Mouse (Mus musculus) spleen, adult 18-20 months (tissue): ENCODE measurements around the gene BC025920.
A peak's percentile ranks its signal among the peaks of the same experiment; 100 is the strongest.

Source experiments
- DNase-seq, 2 experiments: peaks; one replicate each; pipeline ENCODE4 v3.0.0; 2022; ENCODE audit warnings: mixed read lengths in 2 of 2

BC025920 gene

DNA sequence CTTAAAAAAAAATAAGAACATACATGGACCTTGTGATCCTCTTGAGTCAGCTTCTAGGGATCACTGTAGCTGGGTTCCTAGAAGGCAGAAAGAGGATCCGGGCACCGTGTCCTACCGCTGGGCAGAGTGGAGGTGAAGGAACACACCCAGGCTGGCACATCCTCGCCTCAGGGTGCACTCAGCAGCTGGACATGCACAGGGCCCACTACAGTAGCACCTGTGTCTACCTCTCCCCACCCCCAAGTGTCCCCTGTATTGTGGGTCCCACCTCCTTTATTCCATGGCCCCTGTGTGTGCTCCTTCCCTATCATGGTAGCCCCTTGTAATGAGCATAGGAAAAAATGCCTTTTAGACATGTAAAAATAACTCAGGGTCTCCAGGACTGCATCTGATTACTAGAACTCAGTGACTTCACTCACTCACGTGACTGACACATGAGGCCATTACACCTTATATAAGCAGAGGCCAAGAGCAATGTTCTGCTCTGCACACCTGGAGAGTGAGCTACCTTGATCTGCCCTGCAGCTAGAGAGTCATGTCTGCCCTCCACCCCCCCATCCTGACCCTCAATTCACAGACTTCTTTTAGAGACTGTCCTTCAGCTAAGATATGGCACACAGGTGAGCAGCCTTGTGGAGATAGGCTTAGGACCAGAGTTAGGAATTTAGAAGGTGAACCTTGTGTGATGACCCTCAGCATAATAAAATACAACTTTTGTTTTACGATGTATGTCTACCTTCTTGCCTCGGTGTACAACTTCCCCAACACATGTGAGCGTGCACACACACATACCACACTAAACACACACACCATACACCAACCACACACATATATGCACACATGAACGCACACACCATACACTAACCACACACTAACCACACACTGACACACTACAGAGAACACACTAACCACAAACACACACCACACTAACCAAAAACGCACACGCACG lies 1.8 kb upstream of the BC025920 start:
- no peak for DNase-seq

- DNase-seq = peak; percentile 67 to 81
Observed at GRCm38 (mm10) chr10:81604968-81605665, 953 bp upstream of the BC025920 start.

- no peak for DNase-seq
Observed at GRCm38 (mm10) chr10:81605666-81605973, 450 bp upstream of the BC025920 start.

DNA sequence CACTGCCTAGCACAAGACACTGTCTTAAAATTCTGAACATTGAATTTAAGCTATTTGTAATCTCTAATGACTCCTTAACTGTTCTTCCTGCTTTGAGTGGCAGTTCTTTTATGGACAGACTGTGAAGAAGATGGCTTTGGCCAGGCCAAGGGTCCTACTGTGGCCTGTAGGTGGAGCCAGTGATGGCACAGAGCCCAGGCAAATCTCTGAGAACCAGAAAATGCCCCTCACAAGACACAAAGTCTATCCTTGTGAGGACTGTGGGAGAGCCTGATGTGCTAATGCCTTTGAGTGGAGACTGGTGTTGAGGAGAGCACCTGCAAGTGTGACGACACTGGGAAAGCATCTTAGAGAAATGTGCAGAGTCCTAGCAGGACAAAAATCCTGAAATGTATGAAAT lies 2.2 kb downstream of the BC025920 start:
- DNase-seq = no peak

DNA sequence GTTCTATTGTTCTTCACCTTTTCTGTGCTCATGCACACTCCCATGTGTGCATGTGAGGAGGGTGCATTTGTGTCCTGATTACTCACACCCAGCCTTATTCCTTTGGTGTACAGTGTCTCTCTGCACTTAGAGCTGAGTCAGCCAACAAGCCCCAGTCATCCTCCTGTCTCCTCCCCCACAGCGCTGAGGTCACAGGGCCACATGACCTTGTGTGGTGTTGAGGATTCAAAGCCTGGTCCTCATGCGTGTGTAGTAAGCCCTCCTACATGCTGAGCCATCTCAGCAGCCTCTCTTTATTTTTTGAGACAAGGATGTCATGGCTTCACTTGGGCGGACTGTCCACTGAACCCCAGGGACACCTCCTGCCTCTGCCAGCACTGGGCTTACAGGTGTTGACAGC lies 6.7 kb downstream of the BC025920 start:
- DNase-seq = no peak

- DNase-seq = no peak
Observed at GRCm38 (mm10) chr10:81615486-81615885, 9.4 kb downstream of the BC025920 start.

DNA sequence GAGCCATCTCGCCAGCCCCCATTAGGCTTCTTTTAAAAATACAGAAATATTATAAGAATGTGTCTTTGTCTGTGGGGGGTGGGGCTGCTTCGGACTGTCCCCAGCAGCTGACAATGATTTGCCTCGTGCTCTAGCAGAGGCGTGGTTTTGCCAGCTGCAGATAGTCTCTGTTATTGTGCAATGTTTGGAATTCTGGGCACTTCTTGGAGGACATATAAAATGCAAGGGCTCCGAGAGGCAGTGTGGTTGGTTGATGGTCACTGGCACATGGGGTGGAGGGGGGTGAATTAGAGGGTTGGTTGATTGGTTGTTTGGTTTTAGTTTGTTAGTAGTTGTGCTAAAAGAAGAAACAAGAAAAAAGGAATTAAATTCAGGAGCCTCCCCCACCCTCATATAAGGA lies 13.9 kb downstream of the BC025920 start:
- no peak for DNase-seq

DNA sequence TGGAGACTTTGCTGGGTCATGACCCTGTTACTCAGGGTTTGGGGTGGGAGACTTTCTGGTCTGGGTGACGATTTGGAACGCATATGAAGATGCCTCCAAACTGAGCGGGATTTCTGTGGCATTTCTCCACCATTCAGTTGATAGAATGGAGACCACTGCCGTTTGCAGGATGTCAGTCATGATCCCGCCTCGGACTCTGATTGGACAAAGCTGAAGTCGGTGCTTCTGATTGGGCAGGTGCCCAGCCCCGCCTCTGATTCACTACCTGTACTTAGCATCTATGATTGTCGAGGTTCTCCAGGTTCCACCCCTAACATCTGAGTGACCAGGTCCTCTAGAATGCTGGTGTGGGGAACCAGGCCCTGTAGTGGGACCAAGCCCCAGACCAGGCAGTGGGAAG lies 14.7 kb downstream of the BC025920 start:
- DNase-seq = no peak

DNA sequence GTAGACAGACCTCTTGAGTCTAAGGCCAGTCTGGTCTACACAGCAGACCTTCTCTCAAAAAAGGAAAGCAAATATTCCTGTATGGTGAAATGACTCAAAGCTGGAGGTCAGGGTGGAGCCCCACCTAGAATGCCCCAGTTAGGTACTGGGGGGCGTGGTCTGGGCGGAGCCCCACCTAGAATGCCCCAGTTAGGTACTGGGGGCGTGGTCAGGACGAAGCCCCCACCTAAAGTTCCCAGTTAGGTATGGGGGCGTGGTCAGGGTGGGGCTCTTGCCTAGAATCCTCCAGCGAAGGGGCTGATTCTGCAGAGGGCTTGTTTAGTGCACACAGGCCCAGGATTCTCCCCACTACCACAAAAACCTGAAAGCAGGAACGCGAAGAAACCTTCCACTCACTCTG lies 17.4 kb downstream of the BC025920 start:
- no peak for DNase-seq

- DNase-seq = no peak
Observed at GRCm38 (mm10) chr10:81626101-81626993, 20.3 kb downstream of the BC025920 start.

DNA sequence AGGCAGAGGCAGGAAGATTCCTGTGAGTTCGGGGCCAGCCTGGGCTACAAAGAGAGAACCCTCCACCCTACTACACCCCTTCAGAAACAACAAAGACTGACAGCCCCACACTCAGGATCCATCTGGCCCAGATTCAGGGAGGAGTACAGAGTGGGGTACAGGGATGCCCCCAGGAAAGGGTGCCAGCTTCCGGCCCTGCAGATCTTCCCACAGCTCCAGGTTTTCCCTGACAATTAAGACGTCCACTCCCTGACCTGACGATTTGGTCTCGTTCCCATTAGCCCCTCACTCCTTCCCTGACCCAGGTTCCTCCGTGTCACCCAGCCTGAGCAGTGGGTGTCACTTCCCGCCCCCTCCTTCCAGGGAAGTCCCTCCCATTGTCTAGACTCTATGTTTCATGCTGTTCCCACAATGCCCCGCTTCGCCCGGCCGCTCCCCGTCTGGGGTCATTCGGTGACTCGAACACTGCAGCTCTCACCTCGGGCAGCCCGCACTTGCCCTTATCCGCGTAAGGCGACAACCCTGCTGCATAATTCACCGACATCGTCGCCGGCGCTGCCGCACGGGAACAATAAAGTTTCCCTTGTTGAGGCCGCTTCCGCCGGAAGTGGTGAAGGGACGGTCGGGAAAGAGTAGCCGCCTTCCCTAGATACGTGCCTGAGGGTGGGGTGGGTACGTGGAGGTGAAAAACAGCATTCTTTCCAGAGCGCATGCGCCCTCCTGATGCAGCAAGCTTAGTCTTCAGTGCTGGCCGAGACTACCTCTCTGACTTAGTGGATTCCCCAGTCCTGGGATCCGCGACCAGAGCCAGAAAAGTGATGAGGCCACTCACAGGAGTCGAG lies 21.1 kb downstream of the BC025920 start, which contains the start of gene Sirt6:
Gene Sirt6, minus strand, starts transcription at position 804 of the 842 bp plus-strand sequence.
- DNase-seq = peak; percentile 82 to 84

- peak in 1 of 2 experiments; percentile 28 for DNase-seq
Observed at GRCm38 (mm10) chr10:81627836-81628220, 21.8 kb downstream of the BC025920 start.

- DNase-seq = no peak
Observed at GRCm38 (mm10) chr10:81628390-81628789, 22.3 kb downstream of the BC025920 start, which contains the start of gene Ankrd24. TSS of gene Ankrd24 (plus strand) at chr10:81628540.

GRCm38 (mm10) chr10:81633253-81634099 lies 27.4 kb downstream of the BC025920 start:
- DNase-seq = peak; percentile 70 to 78

DNA sequence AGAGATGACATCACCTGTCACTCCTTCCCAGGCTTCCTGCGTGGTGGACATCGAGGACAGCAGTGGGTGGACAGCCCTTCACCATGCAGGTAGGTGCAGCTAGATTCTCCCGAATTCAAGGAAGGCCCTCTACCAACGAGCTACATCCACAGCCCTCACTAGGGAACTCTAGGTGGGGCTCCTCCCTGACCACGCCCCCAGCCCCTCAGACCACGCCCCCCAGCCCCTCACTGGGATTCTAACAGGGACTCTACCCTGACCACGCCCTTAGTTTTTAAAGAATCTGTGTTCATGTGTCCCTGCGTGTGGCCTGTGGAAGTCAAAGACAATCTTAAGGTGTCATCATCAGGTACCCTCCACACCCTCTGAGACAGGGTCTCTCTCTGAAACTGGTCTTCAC lies 30.3 kb downstream of the BC025920 start:
- DNase-seq = no peak

DNA sequence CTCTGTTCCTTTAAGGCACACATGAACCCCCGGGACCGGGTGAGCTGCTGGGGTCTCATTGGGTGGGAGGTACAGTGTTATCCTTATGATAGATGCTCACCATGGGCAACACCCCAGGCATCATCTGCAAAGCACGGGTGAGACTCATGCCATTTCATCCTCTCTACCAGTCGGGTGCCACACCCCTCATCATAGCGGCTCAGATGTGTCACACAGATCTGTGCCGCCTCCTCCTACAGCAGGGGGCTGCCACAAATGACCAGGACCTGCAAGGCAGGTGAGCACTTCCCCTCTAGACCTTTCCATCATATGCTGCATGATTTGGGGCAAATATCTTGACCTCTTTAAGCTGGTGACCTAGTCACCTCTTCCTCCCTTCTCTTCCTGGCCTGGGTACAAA lies 32.0 kb downstream of the BC025920 start:
- DNase-seq = no peak

DNA sequence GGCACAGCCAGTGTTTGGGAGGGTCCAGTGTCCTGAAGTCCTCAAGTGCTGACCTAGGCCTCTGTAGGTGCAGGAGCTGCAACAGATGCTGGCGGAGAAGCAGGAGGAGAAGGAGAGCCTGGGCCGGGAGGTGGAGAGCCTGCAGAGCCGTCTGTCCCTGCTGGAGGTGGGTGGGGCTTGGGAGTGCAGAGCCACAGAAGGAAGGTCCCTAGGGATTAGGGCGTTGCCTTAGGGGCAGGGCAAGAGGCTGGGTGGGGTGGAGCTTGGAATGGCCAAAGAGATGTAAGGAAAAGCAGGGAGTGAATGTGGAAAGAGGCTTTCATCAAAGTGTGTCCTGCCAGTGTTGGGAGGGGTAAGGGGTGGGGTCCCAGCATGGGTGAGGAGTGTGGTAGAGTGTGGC lies 34.8 kb downstream of the BC025920 start:
- DNase-seq = peak in 1 of 2 experiments; percentile 5

- DNase-seq = peak in 1 of 2 experiments; percentile 0
Observed at GRCm38 (mm10) chr10:81641566-81641965, 35.5 kb downstream of the BC025920 start.

- DNase-seq = no peak
Observed at GRCm38 (mm10) chr10:81641978-81642647, 36.0 kb downstream of the BC025920 start.
